Mouse (Mus musculus) intestine, embryonic 14.5 days (tissue): ENCODE results near the gene Bbs9. TPM values are rescaled to one million over a fixed set of nuclear protein-coding genes. Genes with fewer than 3 reads are reported as not detected.

Experiments
- ATAC-seq: fragments of 200-750 bp; cut with Nextera tagmentation; replicated peaks from 2 replicates; pipeline ENCODE4 v1.8.0; 2017; ENCODE audit warnings: low read depth, moderate number of reproducible peaks, moderate TSS enrichment, moderate library complexity; ENCODE audit not compliant: low FRiP score, low TSS enrichment
- DNase-seq: peaks from one replicate; pipeline ENCODE4 v3.0.0-alpha.2; 2018; ENCODE audit warnings: low spot score
- H3K27ac ChIP-seq: fragments of 300-500 bp; sonication (generic); 2 replicates; pipeline ENCODE4 v1.5.1; 2014; ENCODE audit warnings: low read depth, mild to moderate bottlenecking, control low read depth
- H3K27me3 ChIP-seq: fragments of 300-500 bp; sonication (generic); replicated peaks from 2 replicates; pipeline ENCODE4 v1.6.1; 2014; ENCODE audit warnings: low read length, control low read depth; ENCODE audit not compliant: control insufficient read depth, insufficient read depth
- H3K36me3 ChIP-seq: fragments of 300-500 bp; sonication (generic); 2 replicates; pipeline ENCODE4 v1.6.1; 2014; ENCODE audit warnings: low read length, control low read depth; ENCODE audit not compliant: control insufficient read depth, insufficient read depth
- H3K4me1 ChIP-seq: fragments of 300-500 bp; sonication (generic); replicated peaks from 2 replicates; pipeline ENCODE4 v1.6.1; 2014; ENCODE audit warnings: low read length, control low read depth, mixed read lengths; ENCODE audit not compliant: control insufficient read depth, insufficient read depth
- H3K4me2 ChIP-seq: fragments of 300-500 bp; sonication (generic); 2 replicates; pipeline ENCODE4 v1.6.1; 2014; ENCODE audit warnings: low read length
- H3K4me3 ChIP-seq: fragments of 300-500 bp; sonication (generic); 2 replicates; pipeline ENCODE4 v1.5.1; 2014; ENCODE audit warnings: low read depth, low read length, control low read depth, mixed read lengths
- H3K9ac ChIP-seq: fragments of 300-500 bp; sonication (generic); 2 replicates; pipeline ENCODE4 v1.6.1; 2014; ENCODE audit warnings: mild to moderate bottlenecking, low read length
- H3K9me3 ChIP-seq: fragments of 300-500 bp; sonication (generic); 2 replicates; pipeline ENCODE4 v1.6.1; 2016; ENCODE audit warnings: low read length, control low read depth; ENCODE audit not compliant: control insufficient read depth
- WGBS: fragments of 180-500 bp; shearing (Covaris S2); extraction: QIAGEN DNeasy Blood & Tissue Kit; methylation state at CpG from one replicate; pipeline ENCODE4 v1.1.7; 2014; 5-methylcytosine and 5-hydroxymethylcytosine counted together
- polyA plus RNA-seq: library from polyadenylated mRNA; unstranded; fragments of >200 nt; fragmentation: Nextera tagmentation; extraction: Ambion mirVana; gene quantifications from 2 replicates; pipeline ENCODE4 v1.2.1, GENCODE M21; 2014

Gene Bbs9
- 14.2 and 18.6 TPM in 2 replicates for polyA plus RNA-seq

- Histone ChIP-seq H3K36me3 (no peaks in the 10 kb centered on the region), H3K27ac (peak within 1 kb of the TSS; percentile 44)
- WGBS = under 1% methylated on average over 25 of the region's 25 CpGs
Observed at GRCm38 (mm10) chr9:22475424-22475868, at the start of gene Bbs9. Gene Bbs9, plus strand, starts transcription at chr9:22475715.

DNA sequence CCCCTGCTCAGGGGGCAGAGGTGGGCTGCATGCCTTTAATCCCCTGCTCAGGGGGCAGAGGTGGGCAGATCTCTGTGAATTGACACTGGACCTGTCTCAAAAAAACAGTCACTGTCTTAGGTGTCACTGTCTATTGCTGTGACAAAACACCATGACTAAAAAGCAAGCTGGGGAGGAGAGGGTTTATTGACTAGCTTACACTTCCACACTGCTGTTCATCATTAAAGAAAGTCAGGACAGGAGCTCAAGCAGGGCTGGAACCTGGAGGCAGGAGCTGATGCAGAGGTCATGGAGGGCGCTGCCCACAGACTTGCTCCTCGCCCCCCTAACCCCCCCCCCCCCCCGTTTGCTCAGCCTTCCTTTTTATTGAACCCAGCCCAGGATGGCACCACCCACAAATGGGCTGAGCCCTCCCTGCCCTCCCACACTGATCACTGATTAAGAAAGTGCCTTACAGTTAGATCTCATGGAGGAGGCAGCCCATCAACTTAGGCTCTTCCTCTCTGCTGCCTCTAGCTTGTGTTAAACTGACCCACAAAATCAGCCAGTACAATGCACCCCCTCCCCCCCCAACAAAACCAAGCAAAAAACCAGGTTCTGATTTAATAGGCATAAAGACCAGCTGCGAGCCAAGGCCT is 47.4 kb upstream of the Bbs9 start:
- Histone ChIP-seq H3K4me1 (peaks cover 8% of the 10 kb centered on the region), H3K4me2 (no peak overlapping the region), H3K4me3 (no peak overlapping the region), H3K36me3 (no peaks in the 10 kb centered on the region), H3K27me3 (no peaks in the 10 kb centered on the region), H3K9ac (no peak overlapping the region), H3K9me3 (no peaks in the 10 kb centered on the region), H3K27ac (no peak overlapping the region)
- DNase-seq (no peak), ATAC-seq (no peak)
- 52% methylated on average over 1 of the region's 4 CpGs for WGBS

More at GRCm38 (mm10) chr9:22475424-22475868, at the start of gene Bbs9:
- H3K4me3 ChIP-seq = peak within 1 kb of the TSS; percentile 84
- peak within 1 kb of the TSS; percentile 97 for H3K4me2 ChIP-seq
- H3K27me3 ChIP-seq = no peaks in the 10 kb centered on the region
- DNase-seq (peak; percentile 93), ATAC-seq (peak; percentile 99)
- H3K4me1 ChIP-seq = peaks cover 7% of the 10 kb centered on the region
- H3K9ac ChIP-seq = peak within 1 kb of the TSS; percentile 55
- no peaks in the 10 kb centered on the region for H3K9me3 ChIP-seq

- H3K27ac ChIP-seq = no peak overlapping the region
- no peak for DNase-seq
- no peaks in the 10 kb centered on the region for H3K9me3 ChIP-seq
- peaks cover 8% of the 10 kb centered on the region for H3K4me1 ChIP-seq
- H3K4me3 ChIP-seq = no peak overlapping the region
- 61% methylated on average over 14 of the region's 14 CpGs for WGBS
- no peak for ATAC-seq
- no peak overlapping the region for H3K9ac ChIP-seq
- no peaks in the 10 kb centered on the region for H3K27me3 ChIP-seq
- no peaks in the 10 kb centered on the region for H3K36me3 ChIP-seq
- no peak overlapping the region for H3K4me2 ChIP-seq
Observed at GRCm38 (mm10) chr9:22428666-22429410, 46.7 kb upstream of the Bbs9 start.

DNA sequence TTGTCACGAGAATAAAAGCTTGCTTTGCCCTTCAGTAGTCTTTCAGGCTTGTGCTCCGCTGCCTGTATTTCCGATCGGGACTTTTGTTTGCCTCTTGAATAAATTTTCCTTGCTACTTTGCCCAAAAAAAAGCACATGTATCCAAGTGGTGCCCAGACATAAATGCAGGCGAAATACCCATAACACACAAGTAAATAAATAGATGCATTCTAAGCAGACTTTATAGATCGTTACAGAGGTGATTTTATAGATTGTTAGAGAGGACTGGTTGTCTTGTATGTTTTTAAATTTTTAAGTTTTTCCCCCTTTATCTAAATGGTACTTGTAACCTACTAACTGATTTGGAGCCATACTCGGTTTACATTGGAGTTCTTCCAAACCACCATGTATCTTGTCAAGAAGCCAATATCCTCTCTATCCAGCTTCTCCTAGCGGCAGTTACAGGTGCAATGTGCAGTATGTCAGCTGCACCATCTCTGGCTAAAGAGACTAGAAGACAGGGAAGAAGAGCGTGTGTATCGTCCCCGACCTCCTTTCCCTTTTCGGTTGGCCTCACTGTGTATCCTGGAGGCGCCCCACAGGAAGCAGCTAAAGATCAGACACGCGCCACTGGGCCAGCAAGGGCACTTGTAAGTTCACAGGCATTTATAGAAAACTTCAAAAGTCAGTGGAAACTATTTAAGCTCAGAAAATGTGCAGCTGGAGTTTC is 45.8 kb upstream of the Bbs9 start:
- H3K36me3 ChIP-seq = no peaks in the 10 kb centered on the region
- DNase-seq (peak; percentile 54), ATAC-seq (no peak)
- H3K4me2 ChIP-seq = peak overlapping the region; percentile 20
- no peak overlapping the region for H3K27ac ChIP-seq
- 44% methylated on average over 15 of the region's 15 CpGs for WGBS
- H3K4me1 ChIP-seq = peaks cover 5% of the 10 kb centered on the region
- H3K9me3 ChIP-seq = no peaks in the 10 kb centered on the region
- H3K27me3 ChIP-seq = no peaks in the 10 kb centered on the region
- H3K9ac ChIP-seq = no peak overlapping the region
- H3K4me3 ChIP-seq = no peak overlapping the region

GRCm38 (mm10) chr9:22430315-22430840 is 45.1 kb upstream of the Bbs9 start:
- H3K36me3 ChIP-seq = no peaks in the 10 kb centered on the region
- no peak for ATAC-seq
- H3K27ac ChIP-seq = no peak overlapping the region
- H3K9me3 ChIP-seq = no peaks in the 10 kb centered on the region
- WGBS = 40% methylated on average over 5 of the region's 5 CpGs
- no peak overlapping the region for H3K4me3 ChIP-seq
- H3K9ac ChIP-seq = no peak overlapping the region
- no peak for DNase-seq
- H3K4me1 ChIP-seq = peaks cover 5% of the 10 kb centered on the region
- H3K4me2 ChIP-seq = peak overlapping the region; percentile 20
- H3K27me3 ChIP-seq = no peaks in the 10 kb centered on the region

GRCm38 (mm10) chr9:22433221-22433620 is 42.3 kb upstream of the Bbs9 start:
- no peak overlapping the region for H3K4me2 ChIP-seq
- 83% methylated on average over 2 of the region's 2 CpGs for WGBS

DNA sequence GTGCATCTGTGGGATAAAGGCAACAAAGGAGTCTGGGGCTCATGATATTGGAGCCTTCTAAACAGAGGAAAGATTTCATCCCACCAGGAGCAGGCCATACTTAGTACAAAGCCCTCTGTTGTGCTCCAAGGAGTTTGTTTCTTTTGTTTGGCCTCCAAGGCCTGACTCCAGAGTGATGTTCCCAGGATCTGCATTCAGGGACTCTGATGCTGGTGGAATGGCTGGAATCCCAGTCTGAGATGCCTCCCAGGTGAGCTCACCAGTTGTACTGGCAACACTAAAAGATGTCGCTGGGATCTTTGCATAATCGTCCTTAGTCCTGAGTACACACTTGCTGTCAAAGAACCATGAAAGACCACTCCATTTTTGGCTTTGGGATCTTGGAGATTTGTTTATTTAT is 41.4 kb upstream of the Bbs9 start:
- 90% methylated on average over 2 of the region's 2 CpGs for WGBS
- Histone ChIP-seq H3K36me3 (no peaks in the 10 kb centered on the region), H3K4me2 (no peak overlapping the region), H3K4me1 (peaks cover 5% of the 10 kb centered on the region), H3K27me3 (no peaks in the 10 kb centered on the region), H3K4me3 (no peak overlapping the region), H3K9me3 (no peaks in the 10 kb centered on the region), H3K9ac (no peak overlapping the region), H3K27ac (no peak overlapping the region)
- ATAC-seq = no peak
- no peak for DNase-seq

More at GRCm38 (mm10) chr9:22433221-22433620, 42.3 kb upstream of the Bbs9 start:
- Histone ChIP-seq H3K4me3 (no peak overlapping the region), H3K27ac (no peak overlapping the region), H3K36me3 (no peaks in the 10 kb centered on the region), H3K4me1 (peaks cover 5% of the 10 kb centered on the region), H3K9me3 (no peaks in the 10 kb centered on the region), H3K27me3 (no peaks in the 10 kb centered on the region), H3K9ac (no peak overlapping the region)
- ATAC-seq (no peak), DNase-seq (no peak)

DNA sequence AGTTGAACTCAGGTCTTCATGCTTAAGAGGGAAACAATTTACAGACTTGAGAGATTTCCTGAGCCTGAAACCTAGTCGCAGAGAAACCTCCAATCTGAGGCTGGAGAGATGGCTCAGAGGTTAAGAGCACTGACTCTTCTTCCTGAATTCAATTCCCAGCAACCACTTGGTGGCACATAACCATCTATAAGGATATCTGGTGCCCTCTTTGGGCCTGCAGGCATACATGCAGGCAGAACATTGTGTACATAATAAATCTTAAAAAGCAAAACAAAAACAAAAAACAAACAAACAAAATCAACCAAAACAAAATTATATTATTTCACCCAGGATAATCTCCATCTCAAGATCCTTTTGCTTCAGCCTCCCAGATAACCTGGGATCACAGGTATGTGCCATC is 36.7 kb upstream of the Bbs9 start:
- no peaks in the 10 kb centered on the region for H3K27me3 ChIP-seq
- WGBS = 79% methylated on average over 1 of the region's 1 CpGs
- ATAC-seq = no peak

More for the DNA sequence above, 36.7 kb upstream of the Bbs9 start:
- Histone ChIP-seq H3K27ac (no peak overlapping the region), H3K9ac (no peak overlapping the region), H3K36me3 (no peaks in the 10 kb centered on the region), H3K4me1 (no peaks in the 10 kb centered on the region), H3K4me3 (no peak overlapping the region), H3K9me3 (no peaks in the 10 kb centered on the region), H3K4me2 (no peak overlapping the region)
- no peak for DNase-seq
